Mouse (Mus musculus) cortical plate, adult 2 months (tissue): ENCODE measurements around the gene Rhof.
A peak's percentile ranks its signal among the peaks of the same experiment; 100 is the strongest.

Source experiments
- CTCF ChIP-seq: fragments of 200-500 bp; IDR thresholded peaks from 2 replicates; pipeline ENCODE4 v1.5.1; 2011; ENCODE audit warnings: mild to moderate bottlenecking, control low read depth, low read length; ENCODE audit not compliant: insufficient read depth; ENCODE audit errors: extremely low read depth
- POLR2A ChIP-seq: fragments of 200-500 bp; IDR thresholded peaks from 2 replicates; pipeline ENCODE4 v1.6.1; 2011; ENCODE audit warnings: mild to moderate bottlenecking, low read length, control low read depth; ENCODE audit not compliant: insufficient read depth; ENCODE audit errors: extremely low read depth

DNA sequence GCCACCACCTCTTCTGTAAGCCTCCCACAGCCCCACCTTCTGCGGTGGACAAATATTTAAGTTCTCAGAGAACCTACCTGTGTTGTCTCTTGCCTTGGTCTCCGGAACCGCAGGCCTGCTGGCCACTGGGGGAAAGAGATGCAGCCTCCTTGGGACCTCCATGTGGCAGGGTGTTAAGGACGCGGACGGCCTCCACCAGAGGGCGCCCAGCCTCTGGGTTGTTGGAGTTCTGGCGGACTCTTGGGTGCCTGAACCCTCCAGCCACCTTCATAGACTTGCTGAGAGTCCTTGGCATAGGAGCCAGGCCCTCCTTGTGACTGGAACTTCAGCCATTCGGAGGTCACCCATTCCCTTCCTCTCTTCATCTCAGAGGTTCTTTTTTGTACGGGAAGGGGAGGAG is 15.2 kb downstream of the Rhof start:
- TF ChIP-seq CTCF, result peak; percentile 71
- no peak for TF ChIP-seq POLR2A
